Mouse (Mus musculus) adrenal gland, postnatal 10 days (tissue): ENCODE measurements at regions not wholly inside any gene's neighbourhood (a gene's known extent, or its start where the extent isn't known, plus 50 kb on each side); places are given as distances from the start of the nearest gene placed in this dataset.

ENCODE experiments used
- DNase-seq: peaks from one replicate; pipeline ENCODE4 v3.0.0; 2021; ENCODE audit warnings: mixed read lengths

DNA sequence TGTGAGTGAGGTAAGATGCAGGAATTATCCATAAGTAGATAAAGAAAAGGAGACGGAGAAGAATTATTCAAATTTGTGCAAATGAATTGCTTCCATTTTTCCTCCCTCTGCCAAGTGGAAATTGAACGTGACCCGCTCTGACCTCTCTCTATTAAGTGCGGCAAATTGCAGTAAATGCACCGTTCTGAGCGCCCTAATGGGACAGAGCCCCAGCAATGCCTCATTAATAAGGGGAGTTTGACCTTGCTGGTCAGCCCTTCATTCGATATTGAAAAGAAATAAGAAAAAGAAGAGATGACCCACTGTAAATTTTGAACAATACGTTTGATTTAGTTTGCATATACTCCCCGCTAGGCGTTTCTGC lies 137.0 kb downstream of the Gpat3 start:
- DNase-seq, result no peak

DNA sequence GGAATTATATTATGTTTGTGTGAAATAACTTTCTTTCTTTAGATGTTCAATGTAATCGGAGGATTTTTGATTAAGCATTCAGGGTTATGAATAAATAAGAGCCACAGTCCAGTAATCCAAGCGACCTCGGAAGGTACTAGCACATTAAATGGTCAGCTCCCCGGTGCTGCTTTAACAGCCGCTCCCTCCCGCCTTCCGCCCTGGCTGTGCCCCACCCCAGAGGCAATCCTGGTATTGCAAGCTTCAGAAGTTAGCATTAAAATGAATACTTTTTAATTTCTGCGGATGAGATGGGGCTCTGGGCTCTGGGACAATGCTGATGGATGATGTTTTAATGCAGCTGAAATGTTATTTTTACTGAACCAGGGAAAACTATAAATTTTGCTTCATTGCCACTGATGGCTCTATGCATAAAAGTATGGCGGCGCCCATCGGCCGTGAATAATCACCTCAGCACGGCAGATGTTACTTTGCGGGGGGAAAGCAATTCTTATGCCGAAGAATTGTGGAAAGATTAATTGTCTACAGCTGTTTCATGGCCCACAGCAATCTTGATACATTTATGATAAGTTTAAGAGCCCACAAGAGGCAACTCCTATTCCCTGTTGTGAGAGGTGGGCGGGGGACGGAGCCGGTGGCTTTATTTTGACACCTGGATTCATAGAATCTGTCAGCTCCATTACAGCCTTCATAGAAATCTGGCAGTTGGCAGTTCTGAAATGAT lies 136.5 kb downstream of the Gpat3 start:
- no peak for DNase-seq

DNA sequence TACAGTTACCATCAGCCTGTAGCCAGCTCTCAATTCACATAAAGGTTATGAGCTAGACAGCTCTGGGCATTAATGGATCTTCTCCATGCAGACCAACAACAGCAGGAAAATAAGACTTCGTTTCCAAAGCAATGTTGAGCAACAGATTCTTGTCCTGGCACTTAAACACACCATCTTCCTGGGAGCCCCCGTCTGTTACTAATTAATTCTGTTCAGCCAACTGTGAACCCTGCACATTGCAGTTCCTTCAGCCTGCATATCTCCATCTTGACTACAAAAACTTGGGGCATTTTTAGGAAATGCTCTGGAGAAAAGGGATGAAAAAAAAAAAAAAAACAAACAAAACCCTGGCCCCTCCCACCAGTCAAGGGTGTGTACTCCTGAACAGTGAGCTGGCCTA lies 131.2 kb downstream of the Gpat3 start:
- DNase-seq, result no peak

DNA sequence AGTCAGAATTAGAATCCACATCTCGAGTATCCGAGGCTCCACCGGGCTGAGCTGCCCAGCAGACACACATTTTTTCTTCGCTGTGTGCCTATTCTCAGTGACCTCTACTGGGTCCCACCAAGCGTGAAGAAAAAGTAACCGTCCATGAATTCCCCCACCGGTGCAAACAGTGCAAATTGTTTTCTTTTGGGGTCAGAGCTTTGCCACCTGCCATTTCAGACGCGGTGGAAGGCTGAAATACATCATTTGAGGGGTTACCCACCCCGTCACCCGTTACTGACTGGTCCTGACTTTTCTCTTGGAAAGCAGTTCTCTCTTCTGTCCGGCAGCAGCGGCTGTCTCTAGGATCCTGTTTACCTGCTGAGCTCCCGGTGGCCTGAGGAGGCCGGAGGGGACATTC lies 105.7 kb downstream of the Gpat3 start:
- no peak for DNase-seq
